Mouse (Mus musculus): ENCODE results near the gene Otud5.

GRCm38 (mm10) chrX:7869826-7870225, 28.7 kb downstream of the Otud5 start:
- TF ChIP-seq EP300 (IDR thresholded peaks at IDR 0.05; ENCODE audit: low read depth) (no peak), CTCF (IDR thresholded peaks at IDR 0.05; ENCODE audit: low read depth) (no peak)

Measured in liver, embryonic 14.5 days (tissue).